ENCODE assay signal across 13 mouse cellular contexts in genomic region chr9:99770696-99771095, GRCm38 (mm10). TPM values are rescaled to one million over a fixed set of nuclear protein-coding genes. Genes with fewer than 3 reads are reported as not detected.
A peak's percentile ranks its signal among the peaks of the same experiment; 100 is the strongest.
DNase-seq lines count a peak whose midpoint lies in the region; ATAC-seq and TF ChIP-seq lines count a peak whose summit lies in the region.
"Had no signal": no experiment of that assay in that cellular context is flagged by ENCODE, and none has a peak within 500 bp of the region (broad histone marks: within the 10 kb centered on the region; RNA-seq: fewer than 3 reads in every experiment).

No protein-coding gene starts in this region.

- H3K27me3 ChIP-seq in forebrain, embryonic 13.5 days, result 0 out of 2 replicates have a peak, but pooled peaks cover 4% of the 10 kb centered on the region

- no peak overlapping the region for H3K27ac ChIP-seq in ES-E14 (ENCODE audit: insufficient read depth, low read depth, low read length, poor library complexity, severe bottlenecking)
- H3K27ac ChIP-seq in forebrain, embryonic 13.5 days, result no peak overlapping the region
- H3K27ac ChIP-seq: heart, embryonic 10.5 days; macrophage had no signal

- in situ Hi-C loops in ES-E14 (cut with MboI; ENCODE audit: low sequenced_read_pairs in 2 of 2, unreplicated experiment in 2 of 2), result loop anchor here in 1 of 2 experiments (25.0 kb wide), 1 partner anchor 617 kb away; no protein-coding TSS in a partner anchor

- no peaks in the 10 kb centered on the region for H3K9me3 ChIP-seq in ES-E14 (ENCODE audit: control insufficient read depth, insufficient read depth, low read depth, low read length)
- H3K9me3 ChIP-seq in forebrain, embryonic 13.5 days (replicated peaks), result no peaks in the 10 kb centered on the region
- H3K9me3 ChIP-seq: heart, embryonic 10.5 days had no signal

- 3% methylated on average over 10 of the region's 10 CpGs for WGBS in forebrain, embryonic 13.5 days

- H3K9ac ChIP-seq in ES-E14 (ENCODE audit: insufficient read depth, low read depth, low read length, poor library complexity, severe bottlenecking), result no peak overlapping the region
- 0 out of 2 replicates have a peak overlapping the region, but pooled peaks have one; percentile 23 for H3K9ac ChIP-seq in forebrain, embryonic 13.5 days

- peak overlapping the region; percentile 32 for H3K4me2 ChIP-seq in forebrain, embryonic 13.5 days

- no peaks in the 10 kb centered on the region for H3K36me3 ChIP-seq in ES-E14 (ENCODE audit: control insufficient read depth, insufficient read depth, low read length, poor library complexity, severe bottlenecking)
- no peaks in the 10 kb centered on the region for H3K36me3 ChIP-seq in forebrain, embryonic 13.5 days (ENCODE audit: poor library complexity, severe bottlenecking)
- H3K36me3 ChIP-seq: heart, embryonic 10.5 days had no signal

- H3K4me1 ChIP-seq in ES-E14 (ENCODE audit: control insufficient read depth in 2 of 2, insufficient read depth in 2 of 2, low read length in 2 of 2, poor library complexity in 1 of 2), result peaks cover 0 to 4% of the 10 kb centered on the region in 2 experiments; a peak in 1 of 4 replicates
- H3K4me1 ChIP-seq in forebrain, embryonic 13.5 days, result peaks cover 8% of the 10 kb centered on the region
- H3K4me1 ChIP-seq: heart, embryonic 10.5 days had no signal

- H3K4me3 ChIP-seq in ES-E14 (ENCODE audit: insufficient read depth in 1 of 2, low read depth in 1 of 2, low read length in 2 of 2, poor library complexity in 1 of 2, severe bottlenecking in 1 of 2), result no peak overlapping the region
- no peak overlapping the region for H3K4me3 ChIP-seq in forebrain, embryonic 13.5 days
- H3K4me3 ChIP-seq: heart, embryonic 10.5 days had no signal

- no peak for ATAC-seq in forebrain, embryonic 13.5 days
- no peak for ATAC-seq in erythroid progenitor cell, adult 5-6 weeks (replicated peaks; ENCODE audit: low FRiP score, poor library complexity, severe bottlenecking)
- ATAC-seq: Patski had no signal

- DNase-seq in cerebellum, adult 18-20 months, result peak; percentile 1 to 11
- no peak for DNase-seq in cerebellum, postnatal 36 days
- DNase-seq in ES-E14 (ENCODE audit: low read depth, low spot score), result peak; percentile 27
- DNase-seq in mesoderm, embryonic 11.5 days (ENCODE audit: low read depth, low spot score), result peak; percentile 6
- no peak for DNase-seq in thymus, postnatal 36 days
- no peak for DNase-seq in frontal cortex, postnatal 25 days (ENCODE audit: low spot score in 2 of 2)
- DNase-seq: liver had no signal

TF ChIP-seq in ES-E14, 5 proteins besides CTCF, POLR2A, EP300 and RAD21:
- TF ChIP-seq MAFK (IDR thresholded peaks at IDR 0.05; ENCODE audit: insufficient read depth, low read depth, low read length), result no peak
- no peak for TF ChIP-seq ZC3H11A (IDR thresholded peaks at IDR 0.05; ENCODE audit: borderline replicate concordance, low read depth, low read length)
- TF ChIP-seq HCFC1 (IDR thresholded peaks at IDR 0.05; ENCODE audit: borderline replicate concordance, insufficient read depth, low read length), result no peak
- no peak for TF ChIP-seq CHD2 (IDR thresholded peaks at IDR 0.05; ENCODE audit: low read depth, low read length)
- TF ChIP-seq ZNF384 (IDR thresholded peaks at IDR 0.05; ENCODE audit: low read depth, low read length), result no peak

RNA-seq across cellular contexts. Expression of gene Cldn18, which starts 53.6 kb away (rescaled TPM):
- 0.09 TPM in 1 of 2 replicates, not detected in the other for total RNA-seq in ES-E14 (2012; rRNA removed)
- not detected in 2 replicates for polyA plus RNA-seq in forebrain, embryonic 13.5 days (2015; fragmentation: Nextera tagmentation; extraction: Ambion mirVana)
- 0.36 TPM in 1 of 2 replicates, not detected in the other for total RNA-seq in erythroid progenitor cell, adult 5-6 weeks (2015; ENCODE audit: low replicate concordance)
- not detected in 2 replicates for total RNA-seq in erythroid progenitor cell, adult 5-6 weeks (2017; ENCODE audit: low replicate concordance)
- polyA plus RNA-seq: kidney, embryonic 14.5 days; macrophage; Patski had no signal

Comparison
In these comparisons a context has a peak if more than half of its experiments do, and no peak if none do; other contexts are left out.
1. DNase-seq: peak in cerebellum, adult 18-20 months (2 of 2), ES-E14 (single experiment) and mesoderm, embryonic 11.5 days (single experiment); none in cerebellum, postnatal 36 days (0 of 2), thymus, postnatal 36 days (0 of 2) and frontal cortex, postnatal 25 days (0 of 2).